Mouse (Mus musculus) liver, adult (tissue): Measurements from ENCODE around the gene Tfap2c.

Experiments
- GATA4 ChIP-seq: IDR thresholded peaks from 2 replicates; pipeline ENCODE4 v1.6.1; 2014; ENCODE audit warnings: mild to moderate bottlenecking, low read length; ENCODE audit not compliant: insufficient replicate concordance

Tfap2c gene

DNA sequence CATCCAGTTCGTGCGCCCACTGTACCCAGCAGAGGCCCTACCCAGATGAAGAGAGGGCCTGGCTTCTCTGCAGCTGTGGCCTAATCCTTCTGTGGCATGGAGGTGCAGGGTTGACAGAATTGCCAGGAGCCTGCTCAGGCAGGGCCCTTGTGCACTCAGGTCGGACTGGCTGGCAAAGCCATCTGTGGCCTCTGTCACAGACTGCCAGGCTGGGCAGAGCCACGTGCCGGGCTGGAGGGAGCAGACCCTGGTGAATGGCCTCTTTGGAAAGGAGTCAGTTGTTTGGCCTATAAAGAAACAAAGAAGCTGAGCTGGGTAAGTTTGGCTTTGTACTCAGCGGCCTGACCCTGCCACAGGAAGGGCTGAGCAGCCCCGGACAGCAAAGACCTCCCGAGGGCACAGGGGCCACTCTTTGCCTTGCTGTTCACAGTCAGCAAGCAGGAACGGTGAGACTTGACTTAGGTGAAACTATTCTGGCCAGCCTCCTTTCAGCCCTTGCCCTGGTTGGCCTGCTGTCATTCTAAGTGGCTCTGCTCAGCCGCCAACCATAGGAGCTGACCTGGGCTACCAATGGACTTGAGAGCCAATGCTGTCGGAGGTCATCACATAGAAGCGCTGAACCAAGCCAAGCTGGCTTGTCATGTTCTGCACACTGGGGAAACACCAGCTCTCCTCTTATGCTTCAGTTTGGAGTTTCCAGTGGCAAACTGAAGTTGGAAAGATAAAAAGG is 31.3 kb downstream of the Tfap2c start:
- TF ChIP-seq GATA4: no peak

DNA sequence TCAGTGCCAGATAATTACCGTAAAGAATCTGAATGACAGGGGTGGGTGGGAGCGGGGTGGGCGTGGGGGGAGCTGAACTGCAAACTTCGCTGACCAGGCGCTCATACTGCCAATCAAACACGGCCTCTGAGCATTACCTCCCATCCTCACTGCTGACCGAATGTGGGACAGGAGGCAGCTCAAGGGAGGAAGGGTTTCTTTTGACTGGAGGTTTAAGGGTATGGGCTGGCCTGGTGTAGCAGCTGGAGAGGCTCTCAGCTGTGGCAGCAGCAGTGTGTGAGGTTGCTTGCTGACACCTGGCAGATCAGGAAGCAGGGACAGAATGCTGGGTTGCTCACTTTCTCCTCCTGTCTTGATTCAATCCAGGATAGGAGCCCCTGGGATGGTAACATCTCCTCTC is 33.9 kb downstream of the Tfap2c start:
- TF ChIP-seq GATA4: no peak

- TF ChIP-seq GATA4: no peak
These were observed 35.9 kb downstream of the Tfap2c start for GRCm38 (mm10) chr2:172585329-172585728.

DNA sequence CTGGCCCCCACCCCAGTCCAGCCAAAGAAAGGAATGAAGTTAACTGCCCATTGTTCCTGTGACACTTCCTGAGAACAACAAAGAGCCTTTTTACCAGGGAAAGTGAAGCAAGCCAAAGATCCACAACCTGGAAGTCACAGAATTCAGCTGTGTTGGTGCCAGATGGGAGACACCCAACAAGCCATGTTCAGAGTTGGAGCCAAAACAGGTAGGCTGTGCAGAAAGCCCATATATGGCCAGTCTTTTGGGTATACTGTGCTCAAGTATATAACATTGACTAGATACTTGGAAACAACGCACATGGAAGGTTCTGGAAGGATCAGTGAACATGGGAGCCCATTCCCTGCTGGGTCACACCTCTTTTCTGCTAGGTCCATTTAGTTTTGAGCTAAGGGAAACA is 39.7 kb downstream of the Tfap2c start:
- TF ChIP-seq GATA4: no peak

GRCm38 (mm10) chr2:172590839-172591238 is 41.4 kb downstream of the Tfap2c start:
- no peak for TF ChIP-seq GATA4

GRCm38 (mm10) chr2:172594326-172594725 is 44.9 kb downstream of the Tfap2c start:
- no peak for TF ChIP-seq GATA4

GRCm38 (mm10) chr2:172597056-172597455 is 47.7 kb downstream of the Tfap2c start:
- TF ChIP-seq GATA4: no peak

DNA sequence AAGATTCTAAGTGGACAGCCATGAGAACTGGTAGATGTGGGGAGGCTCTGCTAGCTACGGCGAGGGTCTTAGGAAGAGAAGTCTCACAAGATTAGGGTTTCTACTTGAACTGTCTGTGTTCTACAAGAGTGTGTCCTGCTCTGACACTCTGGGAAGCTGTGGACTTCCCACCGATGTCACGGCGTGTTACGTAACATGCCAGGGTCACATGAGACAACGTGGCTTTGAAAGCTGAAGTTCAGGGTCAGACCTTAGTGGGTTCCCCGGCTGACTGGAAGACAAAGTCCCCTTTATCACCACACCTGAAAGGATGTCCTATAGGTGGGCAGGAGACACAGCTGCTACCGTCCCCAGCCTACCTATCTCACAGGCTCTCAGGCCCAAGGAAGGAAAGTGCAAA is 48.5 kb downstream of the Tfap2c start:
- TF ChIP-seq GATA4: no peak

GRCm38 (mm10) chr2:172604625-172605024 is 55.2 kb downstream of the Tfap2c start:
- no peak for TF ChIP-seq GATA4

GRCm38 (mm10) chr2:172605642-172606041 is 56.2 kb downstream of the Tfap2c start:
- no peak for TF ChIP-seq GATA4

GRCm38 (mm10) chr2:172607710-172608109 is 58.3 kb downstream of the Tfap2c start:
- TF ChIP-seq GATA4: no peak
